Mouse (Mus musculus) ES-E14 (cell line): ENCODE results near the gene Dock9. TPM values are rescaled to one million over a fixed set of nuclear protein-coding genes. Genes with fewer than 3 reads are reported as not detected.
A peak's percentile ranks its signal among the peaks of the same experiment; 100 is the strongest.

Experiments
- DNase-seq: peaks from one replicate; pipeline ENCODE4 v3.0.0-alpha.2; 2013; ENCODE audit warnings: low read depth, low spot score
- H3K27ac ChIP-seq: 2 replicates; pipeline ENCODE4 v1.5.1; 2012; ENCODE audit warnings: low read depth, mild to moderate bottlenecking, low read length, moderate library complexity, mixed read lengths; ENCODE audit not compliant: poor library complexity, insufficient read depth, severe bottlenecking
- H3K36me3 ChIP-seq: 2 replicates; pipeline ENCODE4 v1.6.1; 2012; ENCODE audit warnings: mild to moderate bottlenecking, low read length, moderate library complexity, mixed read lengths; ENCODE audit not compliant: control insufficient read depth, poor library complexity, insufficient read depth, severe bottlenecking
- H3K4me1 ChIP-seq, 2 experiments: fragments of 150-350 bp in 1 of 2; sonication (generic) in 1 of 2; 2 replicates each; pipeline ENCODE4 v1.6.1; 2012; ENCODE audit warnings: low read length in 2 of 2, mild to moderate bottlenecking in 1 of 2, mixed read lengths in 1 of 2; ENCODE audit not compliant: control insufficient read depth in 2 of 2, insufficient read depth in 2 of 2, poor library complexity in 1 of 2
- H3K4me3 ChIP-seq, 2 experiments: fragments of 150-350 bp in 1 of 2; sonication (generic) in 1 of 2; 2 replicates each; pipeline ENCODE4 v1.5.1; 2012; ENCODE audit warnings: low read length in 2 of 2, low read depth in 1 of 2, mild to moderate bottlenecking in 1 of 2, mixed read lengths in 1 of 2; ENCODE audit not compliant: insufficient read depth in 1 of 2, poor library complexity in 1 of 2, severe bottlenecking in 1 of 2
- H3K9ac ChIP-seq: 2 replicates; pipeline ENCODE4 v1.6.1; 2012; ENCODE audit warnings: low read depth, mild to moderate bottlenecking, low read length, mixed read lengths; ENCODE audit not compliant: poor library complexity, insufficient read depth, severe bottlenecking
- H3K9me3 ChIP-seq: fragments of 150-350 bp; sonication (generic); 2 replicates; pipeline ENCODE4 v1.6.1; 2012; ENCODE audit warnings: low read depth, mild to moderate bottlenecking, low read length; ENCODE audit not compliant: control insufficient read depth, insufficient read depth
- CHD2 ChIP-seq: IDR thresholded peaks from 2 replicates; pipeline ENCODE4 v1.6.1; 2014; ENCODE audit warnings: mild to moderate bottlenecking, low read depth, low read length, inconsistent platforms
- HCFC1 ChIP-seq: IDR thresholded peaks from 2 replicates; pipeline ENCODE4 v1.6.1; 2012; ENCODE audit warnings: low read length, inconsistent platforms, borderline replicate concordance; ENCODE audit not compliant: insufficient read depth
- MAFK ChIP-seq: IDR thresholded peaks from 2 replicates; pipeline ENCODE4 v1.6.1; 2014; ENCODE audit warnings: mild to moderate bottlenecking, low read depth, low read length, inconsistent platforms; ENCODE audit not compliant: insufficient read depth
- ZC3H11A ChIP-seq: IDR thresholded peaks from 2 replicates; pipeline ENCODE4 v1.6.1; 2012; ENCODE audit warnings: low read depth, mild to moderate bottlenecking, inconsistent platforms, low read length, borderline replicate concordance
- ZNF384 ChIP-seq: IDR thresholded peaks from 2 replicates; pipeline ENCODE4 v1.6.1; 2012; ENCODE audit warnings: low read depth, low read length, inconsistent platforms
- in situ Hi-C, 2 experiments: fragments of 600-800 bp; cut with MboI; formaldehyde crosslinking; loops; one replicate each; pipeline ENCODE4 v1.15.1; 2025; ENCODE audit warnings: low sequenced_read_pairs in 2 of 2, inconsistent platforms in 1 of 2; ENCODE audit not compliant: unreplicated experiment in 2 of 2
- total RNA-seq: library from RNA; depleted of rRNA; stranded (reverse); fragments of 300-350 nt; gene quantifications from 2 replicates; pipeline ENCODE4 v1.2.3, GENCODE M21; 2012; rRNA removed

Gene Dock9
- 8.3 and 12.9 TPM in 2 replicates for total RNA-seq

DNA sequence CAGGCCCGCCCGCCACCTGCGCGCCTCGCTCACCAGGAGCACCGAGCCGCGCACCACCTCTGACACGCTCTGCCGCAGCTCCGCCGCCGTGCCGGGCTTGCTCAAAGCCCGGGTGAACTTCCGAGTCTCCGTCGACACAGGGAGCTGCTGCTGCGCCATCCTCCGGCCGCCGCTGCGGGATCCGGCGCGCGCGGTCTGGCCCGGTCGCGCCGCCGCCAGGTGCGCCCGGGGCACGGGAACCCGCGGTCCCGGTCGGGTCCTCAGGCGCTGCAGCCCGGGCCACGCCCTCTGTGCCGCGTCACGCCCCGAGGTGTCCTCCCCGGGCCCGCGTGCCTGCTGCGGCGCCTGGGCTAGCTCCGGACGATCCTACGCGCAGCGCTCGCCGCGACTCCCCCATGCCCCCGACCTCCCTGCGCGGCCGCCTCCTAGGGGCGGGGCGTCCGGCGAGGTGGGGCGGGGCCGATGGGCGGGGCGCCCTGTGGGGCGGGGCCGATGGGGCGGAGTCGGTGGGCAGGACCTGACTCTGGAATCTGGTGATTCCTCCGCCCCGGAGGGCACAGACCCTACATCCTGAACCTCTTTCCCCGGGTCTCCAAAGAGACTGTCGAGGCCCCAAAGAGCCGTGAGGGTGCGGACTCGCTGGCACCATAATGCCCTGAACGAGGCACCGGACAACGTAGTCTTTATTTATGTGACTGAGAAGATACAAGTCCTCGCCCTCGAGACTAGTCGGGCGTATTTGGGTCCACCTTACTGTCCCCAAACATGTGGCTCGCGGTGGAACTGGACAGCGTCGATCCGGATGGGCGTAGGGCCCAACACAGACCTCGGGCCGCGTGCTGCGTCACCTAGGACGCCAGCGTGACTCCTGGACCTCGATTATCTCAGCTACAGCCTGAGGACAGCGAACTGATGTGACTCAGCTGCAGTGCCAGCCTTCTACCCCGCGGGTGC lies at the start of gene Dock9:
Dock9 (minus strand) TSS at position 381 of the 954 bp plus-strand sequence.
- peak within 1 kb of the TSS; percentile 33 for H3K27ac ChIP-seq
- peak within 1 kb of the TSS; percentile 88 to 93 for H3K4me3 ChIP-seq
- H3K9ac ChIP-seq = peak within 1 kb of the TSS; percentile 85
- peak; percentile 79 for DNase-seq
- H3K4me1 ChIP-seq = 0 out of 4 replicates have a peak, but pooled peaks cover 3 to 4% of the 10 kb centered on the region in 2 experiments
- H3K36me3 ChIP-seq = no peaks in the 10 kb centered on the region
- TF ChIP-seq ZC3H11A = no peak
- no peak for TF ChIP-seq MAFK
- no peak for TF ChIP-seq CHD2
- no peak for TF ChIP-seq ZNF384
- TF ChIP-seq HCFC1 = peak; percentile 59; the same call in 1 of the 2 replicates
- no peaks in the 10 kb centered on the region for H3K9me3 ChIP-seq
- in situ Hi-C loops = no loop called here

DNA sequence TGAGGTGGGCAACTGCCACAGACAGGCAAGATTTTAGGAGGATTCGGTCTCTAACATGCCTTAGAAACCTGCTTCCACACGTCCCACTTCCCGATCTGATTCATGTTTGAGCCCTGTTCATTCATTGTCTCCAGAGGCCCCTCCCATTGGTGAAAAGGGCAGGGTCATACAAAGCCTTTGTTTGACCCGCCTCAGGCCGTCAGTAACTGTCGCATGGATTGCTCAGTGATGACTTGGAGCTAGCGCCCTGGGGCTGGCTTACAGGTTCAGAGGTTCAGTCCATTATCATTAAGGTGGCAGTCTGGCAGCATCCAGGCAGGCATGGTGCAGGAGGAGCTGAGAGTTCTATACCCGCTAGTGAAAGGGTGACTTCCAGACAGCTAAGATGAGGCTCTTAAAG lies 46.8 kb upstream of the Dock9 start:
- no peaks in the 10 kb centered on the region for H3K9me3 ChIP-seq
- peak; percentile 56 for DNase-seq
- no peaks in the 10 kb centered on the region for H3K36me3 ChIP-seq
- in situ Hi-C loops = no loop called here
- no peak overlapping the region for H3K9ac ChIP-seq
- no peak overlapping the region for H3K27ac ChIP-seq
- TF ChIP-seq MAFK (no peak), HCFC1 (no peak), ZC3H11A (no peak), ZNF384 (no peak), CHD2 (no peak)
- H3K4me1 ChIP-seq = peaks cover 0 to 3% of the 10 kb centered on the region in 2 experiments; a peak in 1 of 4 replicates
- no peak overlapping the region for H3K4me3 ChIP-seq

DNA sequence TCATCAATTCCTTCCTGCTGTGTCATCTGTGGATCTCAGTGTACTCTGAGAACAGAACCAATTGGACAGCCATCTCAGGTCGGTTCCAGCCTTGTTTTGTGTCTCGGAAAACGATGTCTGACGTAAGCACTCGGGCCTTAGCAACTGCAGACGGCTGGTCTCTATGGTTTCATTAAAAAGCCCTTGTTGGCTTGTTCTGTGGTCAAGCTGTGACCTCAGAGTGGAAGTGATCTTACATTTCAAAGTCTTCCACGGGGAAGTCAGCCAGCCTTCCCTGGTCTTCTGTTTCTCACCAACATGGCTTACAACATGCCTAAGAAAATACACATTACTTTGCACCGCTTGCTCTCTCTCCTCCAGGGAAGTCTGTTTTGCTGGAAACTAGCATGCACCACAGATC lies 42.6 kb upstream of the Dock9 start:
- H3K4me1 ChIP-seq = peaks cover 0 to 3% of the 10 kb centered on the region in 2 experiments; a peak in 1 of 4 replicates
- no peak overlapping the region for H3K4me3 ChIP-seq
- no peak overlapping the region for H3K27ac ChIP-seq
- in situ Hi-C loops = no loop called here
- no peaks in the 10 kb centered on the region for H3K36me3 ChIP-seq
- TF ChIP-seq ZC3H11A = no peak
- no peak for TF ChIP-seq ZNF384
- TF ChIP-seq MAFK = no peak
- TF ChIP-seq HCFC1 = no peak
- TF ChIP-seq CHD2 = no peak
- H3K9me3 ChIP-seq = peaks cover 2% of the 10 kb centered on the region; the same call in 1 of the 2 replicates
- no peak overlapping the region for H3K9ac ChIP-seq
- DNase-seq = no peak

DNA sequence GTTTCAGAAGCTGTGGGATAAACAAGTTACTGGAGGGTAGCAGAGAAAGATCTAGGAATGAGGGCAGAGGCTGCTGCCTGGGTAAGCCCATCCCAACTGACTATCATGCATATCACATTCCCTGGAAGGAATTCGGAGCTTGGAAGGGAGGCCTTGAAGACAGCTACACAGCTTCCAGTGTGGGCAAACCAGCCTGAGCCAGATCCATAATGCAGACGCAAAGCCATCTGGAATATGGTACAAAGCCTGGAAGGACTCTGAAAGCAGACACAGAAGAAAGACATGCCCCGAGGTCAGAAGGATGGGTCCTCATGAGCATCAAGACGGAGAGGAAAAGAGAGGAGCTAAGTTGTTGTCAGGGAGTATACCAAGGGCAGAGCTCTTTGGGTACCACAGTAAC lies 40.5 kb upstream of the Dock9 start:
- in situ Hi-C loops = no loop called here
- no peak for DNase-seq
- H3K9ac ChIP-seq = no peak overlapping the region
- H3K4me3 ChIP-seq = no peak overlapping the region
- no peak overlapping the region for H3K27ac ChIP-seq
- H3K4me1 ChIP-seq = no peaks in the 10 kb centered on the region
- H3K9me3 ChIP-seq = peaks cover 6% of the 10 kb centered on the region; the same call in 1 of the 2 replicates
- TF ChIP-seq MAFK (no peak), CHD2 (no peak), ZC3H11A (no peak), ZNF384 (no peak), HCFC1 (no peak)
- no peaks in the 10 kb centered on the region for H3K36me3 ChIP-seq
